In the genomic region with DNA sequence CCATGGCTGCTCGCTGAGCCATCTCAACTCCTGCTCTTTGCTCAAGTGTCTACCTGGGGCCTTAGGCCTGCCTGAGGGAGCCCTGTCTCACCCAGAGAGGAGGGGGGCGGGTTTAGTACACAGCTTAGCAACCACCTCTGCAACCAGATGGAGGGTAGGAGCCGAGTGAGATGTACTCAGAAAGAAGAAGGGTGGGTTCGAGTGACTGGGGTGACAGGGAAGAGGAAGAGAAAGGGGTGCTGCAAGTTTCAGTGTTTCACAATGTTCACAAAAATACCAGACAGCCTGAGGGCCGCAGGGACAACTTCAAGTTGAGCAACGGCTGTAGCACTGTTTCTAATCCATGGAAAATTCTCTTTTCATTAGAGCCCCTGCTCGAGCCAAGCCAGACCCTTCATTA, we compare ENCODE assay signal across 13 mouse cellular contexts.
DNase-seq lines count a peak whose midpoint lies in the region; ATAC-seq and TF ChIP-seq lines count a peak whose summit lies in the region.
"Had no signal": no experiment of that assay in that cellular context is flagged by ENCODE, and none has a peak within 500 bp of the region (broad histone marks: within the 10 kb centered on the region; RNA-seq: fewer than 3 reads in every experiment).

No protein-coding gene starts in this region.

- TF ChIP-seq EP300 in heart, adult 2 months (IDR thresholded peaks at IDR 0.05; ENCODE audit: insufficient read depth, low read depth, low read length), result 0 out of 2 replicates have a peak, but pooled peaks have one; percentile 15

- no peak overlapping the region for H3K4me3 ChIP-seq in heart, adult 2 months
- H3K4me3 ChIP-seq in lung, embryonic 14.5 days (ENCODE audit: low read depth, low read length), result no peak overlapping the region
- H3K4me3 ChIP-seq in kidney, adult 2 months (ENCODE audit: insufficient read depth, low read depth, low read length), result no peak overlapping the region
- H3K4me3 ChIP-seq: hindbrain, embryonic 13.5 days had no signal

- DNase-seq in heart, adult 2 months, result peak in 1 of 2 experiments; percentile 56
- DNase-seq in heart, postnatal 4 days, result no peak
- no peak for DNase-seq in lung, embryonic 14.5 days
- no peak for DNase-seq in lung, postnatal 10 days
- no peak for DNase-seq in kidney, adult 2 months
- no peak for DNase-seq in retina, embryonic 14.5 days (ENCODE audit: low spot score)
- DNase-seq: B cell, adult 2 months; gastrocnemius, postnatal 36 days had no signal

- H3K79me2 ChIP-seq in heart, adult 2 months (replicated peaks; ENCODE audit: control insufficient read depth, insufficient read depth, low read length), result no peaks in the 10 kb centered on the region

- H3K9me3 ChIP-seq in lung, embryonic 14.5 days (ENCODE audit: low read depth, low read length), result no peaks in the 10 kb centered on the region
- H3K9me3 ChIP-seq: hindbrain, embryonic 13.5 days had no signal

- 84% methylated on average over 7 of the region's 7 CpGs for WGBS in heart, adult 2 months
- 48% methylated on average over 7 of the region's 7 CpGs for WGBS in lung, embryonic 14.5 days
- 91% methylated on average over 7 of the region's 7 CpGs for WGBS in kidney, adult 2 months

- peaks cover 16% of the 10 kb centered on the region for H3K4me1 ChIP-seq in heart, adult 2 months (ENCODE audit: control insufficient read depth, insufficient read depth, low read length)
- H3K4me1 ChIP-seq in lung, embryonic 14.5 days (ENCODE audit: insufficient read depth), result peaks cover 22% of the 10 kb centered on the region
- 0 out of 2 replicates have a peak, but pooled peaks cover 7% of the 10 kb centered on the region for H3K4me1 ChIP-seq in kidney, adult 2 months (ENCODE audit: control insufficient read depth, insufficient read depth, low read length)

- no peak overlapping the region for H3K4me2 ChIP-seq in lung, embryonic 14.5 days
- H3K4me2 ChIP-seq: hindbrain, embryonic 13.5 days had no signal

- H3K36me3 ChIP-seq in heart, adult 2 months (ENCODE audit: control insufficient read depth, insufficient read depth, low read length), result no peaks in the 10 kb centered on the region
- H3K36me3 ChIP-seq in lung, embryonic 14.5 days (ENCODE audit: insufficient read depth), result no peaks in the 10 kb centered on the region
- H3K36me3 ChIP-seq in kidney, adult 2 months (ENCODE audit: control insufficient read depth, insufficient read depth, low read length), result no peaks in the 10 kb centered on the region
- H3K36me3 ChIP-seq: hindbrain, embryonic 13.5 days had no signal

- ATAC-seq in lung, embryonic 14.5 days (ENCODE audit: insufficient read depth), result no peak
- ATAC-seq in erythroid progenitor cell, adult 5-6 weeks (replicated peaks; ENCODE audit: low FRiP score, poor library complexity, severe bottlenecking), result 0 out of 2 replicates have a peak, but pooled peaks have one; percentile 35
- ATAC-seq in megakaryocyte, adult 5-6 weeks (ENCODE audit: poor library complexity, severe bottlenecking), result peak; percentile 60
- ATAC-seq: forebrain, embryonic 14.5 days had no signal

- no peak overlapping the region; the same call in 1 of the 2 replicates for H3K27ac ChIP-seq in heart, adult 2 months
- H3K27ac ChIP-seq in lung, embryonic 14.5 days (ENCODE audit: low read depth), result peak overlapping the region; percentile 55; the same call in 1 of the 2 replicates
- no peak overlapping the region for H3K27ac ChIP-seq in kidney, adult 2 months (ENCODE audit: insufficient read depth, low read depth, low read length)
- H3K27ac ChIP-seq: hindbrain, embryonic 13.5 days; kidney, postnatal 0 days had no signal

- TF ChIP-seq CTCF in heart, adult 2 months (IDR thresholded peaks at IDR 0.05), result no peak
- TF ChIP-seq CTCF in lung, embryonic 14.5 days (IDR thresholded peaks at IDR 0.05; ENCODE audit: low read depth), result no peak
- TF ChIP-seq CTCF in kidney, adult 2 months (conservative IDR thresholded peaks at IDR 0.05; ENCODE audit: insufficient read depth, insufficient read length, low read depth, low read length), result no peak

- intact Hi-C loops in heart, adult 2 months (cut with DNase I), result no loop called here

- no peak for TF ChIP-seq POLR2A in heart, adult 2 months (IDR thresholded peaks at IDR 0.05; ENCODE audit: insufficient read depth, low read depth, low read length)
- TF ChIP-seq POLR2A in kidney, adult 2 months (IDR thresholded peaks at IDR 0.05; ENCODE audit: low read depth, low read length), result no peak

- no peak overlapping the region for H3K9ac ChIP-seq in heart, adult 2 months (ENCODE audit: low read depth, low read length)
- no peak overlapping the region for H3K9ac ChIP-seq in lung, embryonic 14.5 days
- H3K9ac ChIP-seq: hindbrain, embryonic 13.5 days had no signal

- no peaks in the 10 kb centered on the region for H3K27me3 ChIP-seq in heart, adult 2 months (ENCODE audit: control insufficient read depth, insufficient read depth, low read length)
- no peaks in the 10 kb centered on the region for H3K27me3 ChIP-seq in lung, embryonic 14.5 days (ENCODE audit: insufficient read depth, low read length)
- no peaks in the 10 kb centered on the region for H3K27me3 ChIP-seq in kidney, adult 2 months (replicated peaks; ENCODE audit: control insufficient read depth, insufficient read depth, low read length)
- H3K27me3 ChIP-seq: hindbrain, embryonic 13.5 days had no signal
